Mouse (Mus musculus) frontal cortex, adult 2 months (tissue): ENCODE results near the gene Sec1. TPM values are rescaled to one million over a fixed set of nuclear protein-coding genes. Genes with fewer than 3 reads are reported as not detected.

Experiments
- DNase-seq, 2 experiments: peaks; one replicate each; pipeline ENCODE4 v3.0.0; 2022; ENCODE audit warnings: low spot score in 1 of 2; ENCODE audit errors: extremely low spot score in 1 of 2
- polyA plus RNA-seq: library from polyadenylated mRNA; depleted of rRNA; stranded (reverse); fragments of >200 nt; gene quantifications from 2 replicates; pipeline ENCODE4 v1.2.3, GENCODE M21; 2012

The Sec1 gene
- polyA plus RNA-seq, 1 experiment = 1.4 TPM

- DNase-seq = no peak
Measured at GRCm38 (mm10) chr7:45718331-45718730, 24.1 kb upstream of the Sec1 start.

DNA sequence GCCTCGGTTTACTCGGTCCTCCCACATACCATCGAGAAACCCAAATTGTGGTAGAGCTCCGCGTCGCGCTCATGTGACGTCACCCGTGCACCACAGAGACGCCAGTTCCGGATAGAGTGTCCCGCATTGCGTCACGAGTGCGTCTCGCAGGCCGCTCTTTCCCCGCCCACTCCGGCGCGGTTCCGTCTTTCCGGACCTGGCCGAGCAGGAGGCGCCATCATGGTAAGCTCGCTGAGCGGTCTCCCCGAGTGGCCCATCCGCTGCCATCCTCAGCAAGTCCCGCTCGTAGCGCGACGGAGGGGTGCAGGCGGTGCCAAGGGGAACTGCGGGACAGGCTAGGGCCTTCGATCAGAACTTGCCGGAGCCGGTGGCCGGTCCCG, 23.7 kb upstream of the Sec1 start, which contains the start of gene Sphk2:
Gene Sphk2, minus strand, starts transcription at position 85 of the 380 bp plus-strand sequence.
- DNase-seq = peak; percentile 97 to 99

DNA sequence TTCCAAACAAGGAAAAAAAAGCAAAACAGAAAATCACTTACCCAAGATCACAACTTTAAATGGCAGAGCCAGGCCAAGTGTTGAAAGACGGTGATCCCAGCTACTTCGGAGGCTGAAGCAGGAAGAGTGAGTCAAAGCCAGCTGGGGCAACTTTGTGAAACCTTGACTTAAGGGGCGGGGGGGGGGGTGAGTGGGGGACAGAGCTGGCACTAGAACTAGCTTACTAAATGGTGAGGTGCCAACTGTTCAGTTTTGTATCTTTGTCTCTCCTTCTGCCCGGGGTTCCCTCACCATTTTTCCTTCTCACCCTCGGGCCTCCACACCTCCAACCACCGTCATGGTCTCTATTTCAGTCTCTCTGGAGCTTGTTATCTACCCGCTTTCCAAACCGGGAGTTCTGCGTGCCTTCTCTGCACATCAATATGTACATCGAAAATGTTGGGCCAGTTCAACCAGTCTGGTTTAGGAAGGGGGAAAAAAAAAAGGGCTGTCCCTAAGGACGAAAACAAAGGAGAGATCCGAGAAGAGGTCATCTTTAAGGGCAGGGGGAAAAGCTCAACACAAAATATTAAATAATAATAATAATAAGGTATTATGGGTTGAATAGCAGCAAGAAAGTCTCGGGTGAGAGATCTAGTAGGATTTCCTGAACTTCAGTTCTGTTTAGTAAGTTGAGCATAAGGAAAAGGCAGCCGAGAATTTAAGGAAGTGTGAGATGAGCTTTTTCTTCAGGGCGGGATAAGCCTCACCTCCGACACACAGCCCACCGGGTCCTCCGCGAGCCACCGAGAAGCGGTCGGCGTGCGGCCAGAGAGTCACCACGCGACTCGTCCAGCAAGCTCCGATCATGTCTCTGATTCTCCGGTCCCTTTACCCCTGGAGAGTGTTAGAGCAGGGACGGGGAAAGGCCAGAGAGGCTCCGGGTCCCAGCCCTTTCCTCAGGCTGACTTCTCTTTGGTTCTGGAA, 23.0 kb upstream of the Sec1 start:
- no peak for DNase-seq

GRCm38 (mm10) chr7:45716460-45716857, 22.3 kb upstream of the Sec1 start:
- DNase-seq = no peak

DNA sequence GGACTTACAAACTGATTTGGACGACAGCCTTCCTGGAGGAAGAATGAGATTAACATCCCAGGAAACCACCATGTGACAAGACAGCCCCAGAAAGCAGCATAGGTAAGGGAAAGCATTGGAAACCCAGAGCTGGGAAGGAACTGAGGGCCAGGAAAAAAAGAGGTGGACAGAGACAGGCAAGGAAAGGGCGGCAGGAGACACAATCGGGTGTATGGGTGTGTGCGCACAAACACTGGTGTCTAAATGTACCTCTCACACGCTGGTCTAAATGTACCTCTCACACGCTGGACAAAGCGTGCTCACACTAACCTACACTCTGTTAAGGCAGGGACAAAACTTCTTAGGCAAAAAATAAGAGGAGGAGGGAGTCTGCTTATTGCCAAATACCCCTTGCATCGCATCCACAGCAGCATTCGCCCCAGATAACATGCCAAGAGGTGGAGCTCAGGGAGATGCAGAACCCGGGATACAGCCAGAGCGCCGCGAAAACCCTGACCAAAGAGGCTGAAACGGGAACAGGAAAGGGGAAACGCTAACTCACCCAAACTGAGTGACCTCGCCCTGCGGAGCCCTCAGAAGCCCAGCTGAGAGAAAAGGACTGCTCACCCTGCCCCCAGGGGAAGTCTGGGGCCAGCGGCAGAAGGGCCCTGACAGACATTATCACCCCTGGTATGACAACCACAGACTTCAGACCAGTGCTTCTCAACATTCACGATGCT, 21.7 kb upstream of the Sec1 start:
- DNase-seq = no peak

- peak; percentile 97 to 99 for DNase-seq
Measured at GRCm38 (mm10) chr7:45715090-45715708, 21.0 kb upstream of the Sec1 start, which contains the start of gene Rpl18. Gene Rpl18, plus strand, starts transcription at chr7:45715457.

- DNase-seq = no peak
Measured at GRCm38 (mm10) chr7:45714630-45715089, 20.5 kb upstream of the Sec1 start.

DNA sequence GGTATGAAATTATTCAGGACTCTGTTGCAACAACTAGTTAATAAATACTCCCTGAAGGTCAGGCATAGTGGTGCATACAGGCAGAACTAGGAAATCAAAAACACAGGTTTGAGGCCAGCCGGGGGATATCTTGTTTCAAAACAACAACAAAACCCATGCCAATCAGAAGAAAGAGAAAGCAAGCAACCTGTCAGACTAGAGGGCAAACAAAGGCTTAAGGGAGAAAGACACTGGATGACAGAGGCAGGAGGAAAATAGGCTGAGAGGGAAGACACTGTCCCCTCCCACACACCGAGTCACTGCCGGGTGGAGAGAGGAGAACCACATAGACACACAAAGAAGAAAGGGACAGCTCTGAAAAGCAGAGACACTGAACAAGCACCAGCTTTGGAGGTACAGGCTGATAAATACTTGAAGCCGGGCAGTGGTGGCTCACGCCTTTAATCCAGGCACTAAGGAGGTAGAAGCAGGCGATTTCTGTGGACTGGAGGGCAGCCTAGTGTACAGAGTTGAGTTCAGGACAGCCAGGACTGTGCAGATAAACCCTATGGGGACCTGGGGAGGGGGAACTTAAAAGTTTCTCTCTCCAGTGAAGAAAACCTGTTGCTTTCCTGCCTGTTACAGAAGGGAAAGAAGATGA, 19.8 kb upstream of the Sec1 start:
- no peak for DNase-seq

DNA sequence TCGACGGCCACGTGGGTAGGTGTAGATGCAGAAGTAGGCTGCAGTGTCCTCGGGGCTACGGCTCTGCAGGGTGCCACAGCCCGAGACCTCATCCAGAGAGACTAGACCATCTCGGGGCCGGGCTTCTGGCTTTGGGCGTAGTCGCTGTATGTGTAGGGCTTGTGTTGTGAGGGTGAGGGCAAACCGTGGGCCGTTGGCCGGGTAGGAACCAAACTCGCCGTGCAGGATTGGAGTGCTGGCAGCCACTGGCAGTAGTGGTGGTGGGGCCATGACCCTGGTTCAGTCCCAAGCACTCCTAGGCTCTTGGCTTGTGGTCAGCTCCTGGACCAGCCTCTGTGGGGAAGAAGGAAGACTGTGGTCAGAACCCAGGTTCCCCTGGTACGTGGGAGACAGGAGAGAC, 19.2 kb upstream of the Sec1 start:
- no peak for DNase-seq

DNA sequence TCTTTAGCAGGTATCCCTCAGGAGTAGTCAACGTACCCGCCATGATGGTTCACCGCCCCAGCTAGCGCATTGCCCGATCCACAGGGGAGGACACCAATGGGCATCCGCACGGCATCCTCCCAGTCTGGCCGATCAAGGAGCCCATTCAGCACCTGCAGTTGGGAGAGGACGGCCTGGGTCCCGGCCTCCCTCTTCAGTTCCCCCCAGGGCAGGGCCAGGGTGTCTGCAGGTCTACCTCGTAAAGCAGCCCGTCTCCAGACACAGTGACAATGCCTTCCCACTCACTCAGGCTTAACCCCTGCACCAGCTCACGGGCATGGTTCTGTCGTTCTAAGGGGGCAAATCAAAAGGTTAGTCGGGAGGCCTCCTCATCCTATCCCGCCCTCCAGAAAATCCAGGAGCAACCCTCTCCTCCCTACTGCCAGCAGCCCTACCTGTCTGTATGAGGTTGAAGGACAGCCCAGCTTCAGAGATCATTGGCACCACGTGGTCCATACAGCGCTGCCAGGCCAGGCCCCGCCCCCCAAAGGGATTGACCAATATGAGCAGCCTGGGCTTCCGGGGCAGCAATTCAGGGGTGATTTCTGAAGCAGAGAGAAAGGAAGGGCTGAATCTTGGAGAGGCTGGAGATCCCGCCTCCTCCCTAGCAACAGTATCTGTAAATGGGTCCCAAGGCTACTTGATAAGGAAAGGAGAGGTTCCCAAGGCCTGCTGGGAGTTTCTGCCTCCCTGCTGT, 18.0 kb upstream of the Sec1 start:
- DNase-seq = no peak

GRCm38 (mm10) chr7:45711316-45712021, 17.3 kb upstream of the Sec1 start:
- DNase-seq = no peak

DNA sequence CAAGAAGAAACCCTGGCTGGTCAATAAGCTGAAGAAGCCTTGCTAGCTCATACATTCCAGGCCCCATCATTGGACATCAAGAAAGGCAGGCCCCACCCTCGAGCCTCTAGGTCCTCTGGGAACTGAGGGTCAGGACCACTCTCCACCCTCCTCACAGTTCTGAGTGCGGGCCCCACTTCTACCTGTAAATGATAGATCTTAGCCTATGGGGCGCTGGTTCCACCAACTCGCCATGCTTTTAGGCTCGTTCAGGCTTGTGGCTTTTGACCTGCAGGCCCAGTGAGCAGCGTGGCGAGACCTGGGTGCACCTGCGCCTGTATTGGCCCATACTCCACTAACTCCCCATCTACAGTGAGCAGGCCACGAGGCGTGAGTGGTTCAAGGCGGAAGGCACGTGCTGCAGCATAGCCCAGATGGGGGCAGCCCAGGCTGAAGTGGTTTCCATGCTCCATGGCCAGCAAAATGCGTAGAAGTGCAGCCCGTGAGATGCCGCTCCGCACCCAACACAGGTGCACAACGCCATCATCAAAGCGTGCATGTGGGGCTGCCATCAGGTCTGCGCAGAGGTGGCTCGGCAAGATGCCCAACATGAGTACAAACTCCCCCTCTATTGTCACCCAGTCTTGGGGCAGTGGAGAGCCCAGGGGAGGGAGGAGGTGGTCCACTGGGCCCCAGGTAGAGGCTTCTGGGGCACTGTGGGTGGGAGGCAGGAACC, 16.4 kb upstream of the Sec1 start:
- DNase-seq = no peak

DNA sequence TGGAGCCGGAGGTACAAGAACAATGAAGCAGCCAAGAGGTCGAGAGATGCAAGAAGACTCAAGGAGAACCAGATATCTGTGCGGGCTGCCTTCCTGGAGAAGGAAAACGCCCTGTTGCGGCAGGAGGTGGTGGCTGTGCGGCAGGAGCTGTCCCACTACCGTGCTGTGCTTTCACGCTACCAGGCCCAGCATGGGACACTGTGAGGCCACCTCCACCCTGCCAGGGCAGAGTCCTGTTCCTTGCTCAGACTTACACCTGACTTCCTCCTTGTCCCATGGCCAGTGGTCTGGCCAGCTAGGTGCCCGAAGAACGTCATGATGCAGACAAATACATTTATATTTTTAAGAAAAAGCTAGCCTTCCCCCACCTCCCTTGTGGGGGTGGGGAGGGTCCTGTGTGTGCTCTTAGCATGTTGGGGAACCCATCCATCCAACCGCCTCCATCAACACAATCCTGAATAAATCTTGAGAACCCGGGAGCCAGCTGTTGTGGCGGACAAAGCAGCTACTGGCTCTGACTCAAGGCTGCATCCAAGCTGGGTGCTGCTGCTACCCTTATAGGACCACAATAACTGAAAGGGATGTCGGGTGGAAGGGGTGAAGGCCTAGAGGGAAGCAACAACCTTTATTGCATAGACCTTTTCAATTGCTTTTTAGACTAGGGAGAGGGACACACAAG, 15.6 kb upstream of the Sec1 start:
- no peak for DNase-seq

DNA sequence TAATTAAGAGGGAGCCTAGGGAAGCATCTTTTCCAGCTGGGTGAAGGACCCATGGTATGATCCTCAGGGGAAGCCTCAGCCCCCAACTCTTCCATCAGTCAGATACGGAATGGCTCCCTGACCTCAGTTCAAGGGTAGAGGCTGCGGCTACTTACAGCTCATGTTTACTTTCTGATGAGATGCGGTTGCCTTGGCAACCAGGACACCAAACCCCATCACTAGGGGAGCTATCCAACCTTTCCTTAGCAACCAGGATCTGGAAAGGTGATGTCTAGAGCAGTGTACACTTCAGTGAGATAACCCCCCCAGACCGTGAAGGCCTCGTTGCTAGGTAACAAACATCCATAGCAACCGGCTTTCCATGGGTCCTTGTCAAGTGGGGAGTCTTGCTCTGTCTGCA, 14.8 kb upstream of the Sec1 start:
- peak in 1 of 2 experiments; percentile 50 for DNase-seq

DNA sequence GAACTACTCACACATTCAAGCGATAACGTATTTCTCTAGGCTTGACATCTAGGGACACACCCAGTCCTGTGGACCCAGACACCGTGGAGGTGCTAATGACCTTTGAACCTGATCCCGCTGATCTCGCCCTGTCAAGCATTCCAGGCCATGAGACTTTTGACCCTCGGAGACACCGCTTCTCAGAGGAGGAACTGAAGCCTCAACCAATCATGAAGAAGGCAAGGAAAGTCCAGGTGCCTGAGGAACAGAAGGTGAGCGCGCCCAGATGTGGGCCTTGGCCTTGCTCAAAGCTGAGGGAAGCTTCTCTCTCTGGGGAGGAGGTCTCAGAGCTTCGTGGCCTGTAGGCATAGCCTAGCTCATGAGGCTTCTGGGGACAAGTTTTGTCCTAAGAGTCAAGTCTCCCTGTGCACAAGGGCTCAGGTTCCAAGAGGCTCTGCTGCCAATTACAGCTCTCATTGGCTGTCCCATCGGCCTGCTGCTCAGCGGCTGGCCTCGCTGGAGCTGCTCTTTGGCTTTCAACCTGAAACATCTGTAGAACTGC, 14.1 kb upstream of the Sec1 start:
- peak in 1 of 2 experiments; percentile 43 for DNase-seq

DNA sequence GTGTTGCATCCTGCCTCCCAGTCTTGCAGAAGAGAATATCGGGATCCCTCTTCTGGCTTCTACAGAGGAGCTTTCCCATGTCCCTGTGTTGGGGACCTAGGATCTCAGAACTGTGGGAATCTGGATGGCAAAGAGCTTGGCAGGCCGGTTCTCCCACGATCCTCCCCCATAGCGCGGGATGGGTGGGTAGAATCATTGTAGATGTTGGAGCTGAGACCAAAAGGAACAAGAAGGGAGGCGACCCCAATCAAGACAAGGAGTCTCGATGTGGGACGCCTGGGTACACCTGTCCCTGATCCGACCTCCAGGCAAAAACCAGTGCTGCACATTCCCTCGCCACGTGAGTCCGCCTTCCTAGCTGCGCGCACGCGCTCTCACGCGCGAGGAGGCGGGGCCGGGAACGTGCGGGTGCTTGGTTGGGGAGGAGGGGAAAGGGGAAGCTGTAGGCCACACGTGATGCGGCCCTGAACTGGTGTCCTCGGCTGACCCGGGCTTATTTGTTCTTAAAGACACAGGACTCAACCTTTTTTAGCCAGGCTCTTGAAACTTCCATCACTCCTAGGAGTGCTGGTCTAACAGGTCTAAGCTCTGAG, 13.3 kb upstream of the Sec1 start:
- DNase-seq = peak; percentile 92 to 97

DNA sequence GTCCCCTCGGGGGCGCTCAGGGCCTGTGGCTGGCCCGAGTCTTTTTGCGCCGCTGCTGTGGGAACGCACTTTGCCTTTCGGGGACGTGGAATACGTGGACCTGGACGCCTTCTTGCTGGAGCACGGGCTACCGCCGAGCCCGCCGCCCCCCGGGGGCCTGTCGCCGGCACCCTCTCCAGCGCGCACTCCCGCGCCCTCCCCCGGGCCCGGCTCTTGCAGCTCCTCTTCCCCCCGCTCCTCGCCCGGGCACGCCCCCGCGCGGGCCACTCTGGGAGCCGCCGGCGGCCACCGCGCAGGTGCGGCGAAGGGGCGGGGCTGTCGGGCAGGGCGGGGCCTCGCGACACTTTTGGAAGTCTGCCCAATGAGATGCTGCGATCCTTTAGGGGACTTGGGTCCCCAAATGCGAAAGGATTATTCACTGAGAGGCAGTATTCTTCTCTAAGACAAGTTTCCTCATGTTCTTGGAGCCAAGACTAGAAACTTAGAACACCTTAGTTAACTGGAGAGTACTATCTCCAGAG, 12.6 kb upstream of the Sec1 start:
- DNase-seq = peak; percentile 57 to 82
